Mouse (Mus musculus) kidney, postnatal 10 days (tissue): Measurements from ENCODE around the gene Polr1c.
A peak's percentile ranks its signal among the peaks of the same experiment; 100 is the strongest.

Source experiments
- DNase-seq: peaks from one replicate; pipeline ENCODE4 v3.0.0; 2021; ENCODE audit warnings: mixed read lengths

The Polr1c gene

DNA sequence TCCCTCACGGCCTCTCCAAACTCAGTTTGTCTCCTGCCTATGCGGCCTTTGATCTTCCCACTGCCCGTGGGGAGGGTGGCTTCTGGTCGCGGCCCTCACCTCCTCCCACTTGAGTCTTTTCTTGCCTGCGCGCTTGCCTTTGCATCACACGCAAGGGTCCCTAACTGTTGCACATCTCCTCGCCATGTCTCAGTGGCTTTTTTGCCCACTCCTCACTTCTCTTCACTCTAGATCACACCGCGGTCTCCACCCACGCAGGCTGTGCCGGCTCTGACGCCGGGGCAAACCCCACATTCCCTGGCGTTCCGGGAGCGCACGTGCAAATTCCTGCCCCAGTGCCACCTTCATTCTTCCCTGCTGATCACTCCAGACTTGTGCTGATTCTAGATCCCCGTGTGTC, 44.8 kb downstream of the Polr1c start:
- peak; percentile 53 for DNase-seq

- peak; percentile 96 for DNase-seq
Measured at GRCm38 (mm10) chr17:46202421-46203071, 45.3 kb downstream of the Polr1c start, which contains the start of the genes Polh and Xpo5. Polh (minus strand) TSS chr17:46202645. Xpo5 (plus strand) TSS chr17:46202782.

- peak; percentile 17 for DNase-seq
Measured at GRCm38 (mm10) chr17:46201151-46201550, 46.7 kb downstream of the Polr1c start.
